Mouse (Mus musculus) CH12.LX (cell line): ENCODE data around the gene Ppfia2. TPM values are rescaled to one million over a fixed set of nuclear protein-coding genes. Genes with fewer than 3 reads are reported as not detected.

Source experiments
- DNase-seq: peaks from one replicate; pipeline ENCODE4 v3.0.0-alpha.2; 2013; ENCODE audit errors: extremely low read depth
- H3K27ac ChIP-seq: 2 replicates; pipeline ENCODE4 v1.5.1; 2012; ENCODE audit warnings: low read depth, mild to moderate bottlenecking, control low read depth, moderate library complexity; ENCODE audit not compliant: insufficient read depth
- H3K27me3 ChIP-seq: replicated peaks from 2 replicates; pipeline ENCODE3; 2012; ENCODE audit warnings: inconsistent platforms
- H3K36me3 ChIP-seq, 2 experiments: replicated peaks in 1 of 2; 2 replicates each; pipeline versions ENCODE3 to v1.6.1; 2012; ENCODE audit warnings: inconsistent platforms in 1 of 2, low read length in 1 of 2, mild to moderate bottlenecking in 1 of 2, mixed read lengths in 1 of 2, moderate library complexity in 1 of 2; ENCODE audit not compliant: control insufficient read depth in 1 of 2, insufficient read depth in 1 of 2
- H3K4me1 ChIP-seq, 2 experiments: 2 replicates each; pipeline ENCODE4 v1.6.1; 2012; ENCODE audit warnings: inconsistent platforms in 1 of 2, moderate library complexity in 1 of 2; ENCODE audit not compliant: insufficient read depth in 2 of 2, control insufficient read depth in 1 of 2
- H3K4me2 ChIP-seq: 2 replicates; pipeline ENCODE4 v1.6.1; 2012; ENCODE audit warnings: low read depth, mild to moderate bottlenecking, control low read depth; ENCODE audit not compliant: poor library complexity, insufficient read depth, severe bottlenecking
- H3K4me3 ChIP-seq, 3 experiments: fragments of 150-350 bp in 1 of 3; sonication (generic) in 1 of 3; replicated peaks in 1 of 3; 2 replicates each; pipeline versions ENCODE3 to v1.5.1; 2011 to 2012; ENCODE audit warnings: low read depth in 2 of 3, low read length in 2 of 3, mild to moderate bottlenecking in 2 of 3, moderate library complexity in 2 of 3, control low read depth in 1 of 3, improper control_type of control experiment in 1 of 3, inconsistent platforms in 1 of 3, mixed read lengths in 1 of 3; ENCODE audit not compliant: poor library complexity in 1 of 3
- H3K79me2 ChIP-seq: replicated peaks from 2 replicates; pipeline ENCODE4 v1.6.1; 2012; ENCODE audit warnings: mild to moderate bottlenecking, moderate library complexity; ENCODE audit not compliant: control insufficient read depth, poor library complexity, insufficient read depth, severe bottlenecking; ENCODE audit errors: extremely low read depth
- H3K9ac ChIP-seq: 2 replicates; pipeline ENCODE4 v1.6.1; 2012; ENCODE audit warnings: low read depth, mild to moderate bottlenecking, control low read depth, moderate library complexity; ENCODE audit not compliant: insufficient read depth
- H3K9me3 ChIP-seq: replicated peaks from 2 replicates; pipeline ENCODE3; 2012; ENCODE audit warnings: low read length, inconsistent platforms, mixed read lengths
- BHLHE40 ChIP-seq: IDR thresholded peaks from 2 replicates; pipeline ENCODE4 v1.6.1; 2011; ENCODE audit warnings: mild to moderate bottlenecking, low read depth, low read length, improper control_type of control experiment
- CTCF ChIP-seq, 2 experiments: IDR thresholded peaks in 1 of 2; conservative IDR thresholded peaks in 1 of 2; 2 replicates each; pipeline ENCODE4 v1.5.1; 2011 to 2012; ENCODE audit warnings: low read depth in 2 of 2, low read length in 2 of 2, improper control_type of control experiment in 1 of 2, inconsistent platforms in 1 of 2, mild to moderate bottlenecking in 1 of 2, moderate library complexity in 1 of 2
- E2F4 ChIP-seq: IDR thresholded peaks from 2 replicates; pipeline ENCODE4 v1.6.1; 2011; ENCODE audit warnings: low read depth, low read length, improper control_type of control experiment; ENCODE audit not compliant: insufficient replicate concordance
- ELF1 ChIP-seq: IDR thresholded peaks from 2 replicates; pipeline ENCODE4 v1.6.1; 2014; ENCODE audit warnings: low read depth, mild to moderate bottlenecking, inconsistent platforms, low read length, improper control_type of control experiment
- ETS1 ChIP-seq: conservative IDR thresholded peaks from 2 replicates; pipeline ENCODE4 v1.6.1; 2012; ENCODE audit warnings: low read depth, mild to moderate bottlenecking, inconsistent platforms, low read length, improper control_type of control experiment, moderate library complexity
- KAT2A ChIP-seq: IDR thresholded peaks from 2 replicates; pipeline ENCODE4 v1.6.1; 2012; ENCODE audit warnings: low read length, improper control_type of control experiment, inconsistent platforms; ENCODE audit not compliant: insufficient replicate concordance
- MAFK ChIP-seq: IDR thresholded peaks from 2 replicates; pipeline ENCODE4 v1.6.1; 2011; ENCODE audit warnings: low read length, improper control_type of control experiment; ENCODE audit not compliant: insufficient replicate concordance
- MAX ChIP-seq: IDR thresholded peaks from 2 replicates; pipeline ENCODE4 v1.6.1; 2011; ENCODE audit warnings: low read length, improper control_type of control experiment
- MEF2A ChIP-seq: IDR thresholded peaks from 2 replicates; pipeline ENCODE4 v1.6.1; 2014; ENCODE audit warnings: low read depth, mild to moderate bottlenecking, inconsistent platforms, low read length, improper control_type of control experiment, borderline replicate concordance
- MXI1 ChIP-seq: IDR thresholded peaks from 2 replicates; pipeline ENCODE4 v1.6.1; 2011; ENCODE audit warnings: mild to moderate bottlenecking, low read depth, low read length, improper control_type of control experiment
- MYC ChIP-seq: IDR thresholded peaks from 2 replicates; pipeline ENCODE4 v1.6.1; 2011; ENCODE audit warnings: low read depth, mild to moderate bottlenecking, improper control_type of control experiment, low read length
- NELFE ChIP-seq: IDR thresholded peaks from 2 replicates; pipeline ENCODE4 v1.6.1; 2011; ENCODE audit warnings: low read depth, low read length, improper control_type of control experiment
- NRF1 ChIP-seq: IDR thresholded peaks from 2 replicates; pipeline ENCODE4 v1.6.1; 2014; ENCODE audit warnings: low read depth, mild to moderate bottlenecking, inconsistent platforms, low read length, improper control_type of control experiment, moderate library complexity
- POLR2A ChIP-seq: IDR thresholded peaks from 2 replicates; pipeline ENCODE4 v1.6.1; 2011; ENCODE audit warnings: low read depth, mild to moderate bottlenecking, improper control_type of control experiment, low read length
- POLR2AphosphoS2 ChIP-seq: IDR thresholded peaks from 2 replicates; pipeline ENCODE4 v1.6.1; 2011; ENCODE audit warnings: low read depth, low read length, improper control_type of control experiment
- RCOR1 ChIP-seq: conservative IDR thresholded peaks from 2 replicates; pipeline ENCODE4 v1.6.1; 2012; ENCODE audit warnings: low read depth, mild to moderate bottlenecking, inconsistent platforms, low read length, improper control_type of control experiment
- USF2 ChIP-seq: conservative IDR thresholded peaks from 2 replicates; pipeline ENCODE4 v1.6.1; 2011; ENCODE audit warnings: low read depth, low read length, improper control_type of control experiment
- ZC3H11A ChIP-seq: IDR thresholded peaks from 2 replicates; pipeline ENCODE4 v1.6.1; 2012; ENCODE audit warnings: low read depth, mild to moderate bottlenecking, inconsistent platforms, low read length, improper control_type of control experiment
- ZKSCAN1 ChIP-seq: IDR thresholded peaks from 2 replicates; pipeline ENCODE4 v1.6.1; 2012; ENCODE audit warnings: low read depth, inconsistent platforms, low read length, improper control_type of control experiment, borderline replicate concordance
- ZNF384 ChIP-seq: IDR thresholded peaks from 2 replicates; pipeline ENCODE4 v1.6.1; 2012; ENCODE audit warnings: low read depth, low read length, improper control_type of control experiment, inconsistent platforms
- dilution Hi-C: fragments of 300-500 bp; cut with MboI; formaldehyde crosslinking; loops from 2 replicates; pipeline ENCODE4 v1.14.3; 2020; ENCODE audit warnings: low sequenced_read_pairs; ENCODE audit not compliant: extremely low pct_unique_long_range_greater_than_20kb, extremely low pct_ligation_motif_present
- in situ Hi-C: fragments of 300-500 bp; cut with MboI; formaldehyde crosslinking; loops from 3 replicates; pipeline ENCODE4 v1.14.3; 2019; ENCODE audit warnings: low sequenced_read_pairs, low pct_ligation_motif_present, low pct_unique_long_range_greater_than_20kb, mixed read lengths
- polyA plus RNA-seq: library from polyadenylated mRNA; unstranded; fragments of >175 nt; gene quantifications from 2 replicates; pipeline ENCODE4 v1.2.1, GENCODE M21; 2012; ENCODE audit warnings: low read depth; ENCODE audit not compliant: insufficient read length
- total RNA-seq, 2 experiments: library from RNA; depleted of rRNA; stranded (reverse); fragments of 300-350 nt in 1 of 2; fragments of >200 nt in 1 of 2; gene quantifications; 2 replicates each; pipeline ENCODE4 v1.2.3; 2012 to 2014

Gene Ppfia2
- total RNA-seq (2012; rRNA removed) = not detected in 2 replicates
- not detected in 2 replicates for total RNA-seq (2014; rRNA removed)
- not detected in 2 replicates for polyA plus RNA-seq

- no peak for DNase-seq
- H3K79me2 ChIP-seq = no peaks in the 10 kb centered on the region
- TF ChIP-seq POLR2AphosphoS2 (no peak), RCOR1 (no peak), E2F4 (no peak), USF2 (no peak), MAX (no peak), KAT2A (no peak), ZNF384 (no peak), NRF1 (no peak), MXI1 (no peak), BHLHE40 (no peak), CTCF (conservative IDR thresholded peaks at IDR 0.05 in 1 of 2, IDR thresholded peaks at IDR 0.05 in 1 of 2; ENCODE audit: low read depth in 2 of 2, low read length in 2 of 2) (no peak), MAFK (no peak), ELF1 (no peak), MYC (no peak), ETS1 (no peak), POLR2A (no peak), NELFE (no peak), MEF2A (no peak), ZC3H11A (no peak), ZKSCAN1 (no peak)
- TF ChIP-seq, all 38 proteins: peak for 0
- dilution Hi-C loops (no loop called here), in situ Hi-C loops (no loop called here)
- no peak within 1 kb of the TSS for H3K4me2 ChIP-seq
- no peaks in the 10 kb centered on the region for H3K27me3 ChIP-seq
- no peak within 1 kb of the TSS for H3K9ac ChIP-seq
- H3K9me3 ChIP-seq = peaks cover 40% of the 10 kb centered on the region
- H3K36me3 ChIP-seq = no peaks in the 10 kb centered on the region
- no peak within 1 kb of the TSS for H3K4me3 ChIP-seq
- no peak within 1 kb of the TSS for H3K27ac ChIP-seq
- no peaks in the 10 kb centered on the region for H3K4me1 ChIP-seq
These were observed at the start of gene Ppfia2 for GRCm38 (mm10) chr10:106469855-106470532. TSS of gene Ppfia2 (plus strand) at chr10:106470339.
